Mouse (Mus musculus): Measurements from ENCODE around the gene Grip1. TPM values are rescaled to one million over a fixed set of nuclear protein-coding genes. Genes with fewer than 3 reads are reported as not detected.

The Grip1 gene
- polyA plus RNA-seq, 1 experiment from 2014 or later: 0.58 TPM

- H3K4me2 ChIP-seq: no peak overlapping the region
- H3K9ac ChIP-seq: no peak overlapping the region
- no peak for ATAC-seq (ENCODE audit: low read depth)
- H3K4me3 ChIP-seq (replicated peaks): no peak overlapping the region
- DNase-seq: no peak
- H3K27ac ChIP-seq: no peak overlapping the region
- no peaks in the 10 kb centered on the region for H3K36me3 ChIP-seq
- H3K4me1 ChIP-seq (replicated peaks): no peaks in the 10 kb centered on the region
- 54% methylated on average over 4 of the region's 4 CpGs for WGBS (ENCODE audit: insufficient replicate concordance)
- no peaks in the 10 kb centered on the region for H3K27me3 ChIP-seq
- H3K9me3 ChIP-seq (replicated peaks): no peaks in the 10 kb centered on the region
Observed at GRCm38 (mm10) chr10:119902754-119903153, 449.1 kb downstream of the Grip1 start.

GRCm38 (mm10) chr10:119906869-119907268 lies 453.2 kb downstream of the Grip1 start:
- Histone ChIP-seq H3K27me3 (no peaks in the 10 kb centered on the region), H3K9ac (no peak overlapping the region), H3K4me1 (replicated peaks) (no peaks in the 10 kb centered on the region), H3K9me3 (replicated peaks) (no peaks in the 10 kb centered on the region), H3K36me3 (no peaks in the 10 kb centered on the region), H3K4me2 (no peak overlapping the region), H3K4me3 (replicated peaks) (no peak overlapping the region), H3K27ac (no peak overlapping the region)
- WGBS (ENCODE audit: insufficient replicate concordance): 65% methylated on average over 7 of the region's 7 CpGs
- no peak for DNase-seq
- ATAC-seq (ENCODE audit: low read depth): no peak

- no peaks in the 10 kb centered on the region for H3K9me3 ChIP-seq (replicated peaks)
- DNase-seq: no peak
- H3K36me3 ChIP-seq: no peaks in the 10 kb centered on the region
- H3K4me3 ChIP-seq (replicated peaks): no peak overlapping the region
- H3K27me3 ChIP-seq: no peaks in the 10 kb centered on the region
- WGBS (ENCODE audit: insufficient replicate concordance): 77% methylated on average over 9 of the region's 9 CpGs
- H3K4me2 ChIP-seq: no peak overlapping the region
- ATAC-seq (ENCODE audit: low read depth): no peak
- H3K9ac ChIP-seq: no peak overlapping the region
- no peak overlapping the region for H3K27ac ChIP-seq
- no peaks in the 10 kb centered on the region for H3K4me1 ChIP-seq (replicated peaks)
Observed at GRCm38 (mm10) chr10:119917995-119918394, 464.4 kb downstream of the Grip1 start.

GRCm38 (mm10) chr10:119927963-119928362 lies 474.3 kb downstream of the Grip1 start:
- 45% methylated on average over 5 of the region's 5 CpGs for WGBS (ENCODE audit: insufficient replicate concordance)

GRCm38 (mm10) chr10:119928921-119929320 lies 475.3 kb downstream of the Grip1 start:
- WGBS (ENCODE audit: insufficient replicate concordance): 67% methylated on average over 2 of the region's 2 CpGs
- Histone ChIP-seq H3K27me3 (no peaks in the 10 kb centered on the region), H3K9me3 (replicated peaks) (0 out of 2 replicates have a peak, but pooled peaks cover 4% of the 10 kb centered on the region), H3K4me3 (replicated peaks) (no peak overlapping the region), H3K4me1 (replicated peaks) (no peaks in the 10 kb centered on the region), H3K27ac (no peak overlapping the region), H3K4me2 (no peak overlapping the region), H3K9ac (no peak overlapping the region), H3K36me3 (no peaks in the 10 kb centered on the region)
- DNase-seq (no peak), ATAC-seq (ENCODE audit: low read depth) (no peak)

More at GRCm38 (mm10) chr10:119927963-119928362, 474.3 kb downstream of the Grip1 start:
- no peak overlapping the region for H3K4me3 ChIP-seq (replicated peaks)
- H3K27ac ChIP-seq: no peak overlapping the region
- ATAC-seq (ENCODE audit: low read depth) (no peak), DNase-seq (no peak)
- no peaks in the 10 kb centered on the region for H3K36me3 ChIP-seq
- no peaks in the 10 kb centered on the region for H3K4me1 ChIP-seq (replicated peaks)
- 0 out of 2 replicates have a peak, but pooled peaks cover 4% of the 10 kb centered on the region for H3K9me3 ChIP-seq (replicated peaks)
- no peak overlapping the region for H3K9ac ChIP-seq
- no peak overlapping the region for H3K4me2 ChIP-seq
- H3K27me3 ChIP-seq: no peaks in the 10 kb centered on the region

GRCm38 (mm10) chr10:119932794-119933193 lies 479.2 kb downstream of the Grip1 start:
- Histone ChIP-seq H3K27ac (no peak overlapping the region), H3K9ac (no peak overlapping the region), H3K4me2 (no peak overlapping the region), H3K27me3 (no peaks in the 10 kb centered on the region), H3K4me1 (replicated peaks) (no peaks in the 10 kb centered on the region), H3K4me3 (replicated peaks) (no peak overlapping the region), H3K9me3 (replicated peaks) (peaks cover 4% of the 10 kb centered on the region; the same call in 1 of the 2 replicates), H3K36me3 (no peaks in the 10 kb centered on the region)
- no peak for ATAC-seq (ENCODE audit: low read depth)
- WGBS (ENCODE audit: insufficient replicate concordance): 48% methylated on average over 4 of the region's 4 CpGs
- DNase-seq: no peak

- Histone ChIP-seq H3K27ac (no peak overlapping the region), H3K9ac (no peak overlapping the region), H3K9me3 (replicated peaks) (peaks cover 4% of the 10 kb centered on the region; the same call in 1 of the 2 replicates), H3K4me2 (no peak overlapping the region), H3K4me3 (replicated peaks) (no peak overlapping the region), H3K27me3 (no peaks in the 10 kb centered on the region), H3K36me3 (no peaks in the 10 kb centered on the region), H3K4me1 (replicated peaks) (no peaks in the 10 kb centered on the region)
- DNase-seq: no peak
- ATAC-seq (ENCODE audit: low read depth): no peak
- 80% methylated on average over 5 of the region's 5 CpGs for WGBS (ENCODE audit: insufficient replicate concordance)
Observed at GRCm38 (mm10) chr10:119933362-119933761, 479.7 kb downstream of the Grip1 start.

GRCm38 (mm10) chr10:119935231-119935630 lies 481.6 kb downstream of the Grip1 start:
- Histone ChIP-seq H3K4me1 (replicated peaks) (no peaks in the 10 kb centered on the region), H3K27ac (no peak overlapping the region), H3K4me2 (no peak overlapping the region), H3K4me3 (replicated peaks) (no peak overlapping the region), H3K9me3 (replicated peaks) (peaks cover 4% of the 10 kb centered on the region; the same call in 1 of the 2 replicates), H3K27me3 (no peaks in the 10 kb centered on the region), H3K36me3 (no peaks in the 10 kb centered on the region), H3K9ac (no peak overlapping the region)
- 72% methylated on average over 6 of the region's 6 CpGs for WGBS (ENCODE audit: insufficient replicate concordance)
- DNase-seq (no peak), ATAC-seq (ENCODE audit: low read depth) (no peak)

- Histone ChIP-seq H3K4me3 (replicated peaks) (no peak overlapping the region), H3K4me2 (no peak overlapping the region), H3K9me3 (replicated peaks) (no peaks in the 10 kb centered on the region; the same call in 1 of the 2 replicates), H3K4me1 (replicated peaks) (no peaks in the 10 kb centered on the region), H3K27me3 (no peaks in the 10 kb centered on the region), H3K27ac (no peak overlapping the region), H3K9ac (no peak overlapping the region), H3K36me3 (no peaks in the 10 kb centered on the region)
- no peak for DNase-seq
- ATAC-seq (ENCODE audit: low read depth): no peak
- 83% methylated on average over 16 of the region's 16 CpGs for WGBS (ENCODE audit: insufficient replicate concordance)
Observed at GRCm38 (mm10) chr10:119937481-119937880, 483.9 kb downstream of the Grip1 start.

- H3K27ac ChIP-seq: no peak overlapping the region
- no peaks in the 10 kb centered on the region for H3K36me3 ChIP-seq
- DNase-seq: no peak
- H3K9ac ChIP-seq: no peak overlapping the region
- H3K9me3 ChIP-seq (replicated peaks): no peaks in the 10 kb centered on the region
- no peak for ATAC-seq (ENCODE audit: low read depth)
- no peaks in the 10 kb centered on the region for H3K27me3 ChIP-seq
- no peaks in the 10 kb centered on the region for H3K4me1 ChIP-seq (replicated peaks)
- H3K4me3 ChIP-seq (replicated peaks): no peak overlapping the region
- 76% methylated on average over 8 of the region's 8 CpGs for WGBS (ENCODE audit: insufficient replicate concordance)
- no peak overlapping the region for H3K4me2 ChIP-seq
Observed at GRCm38 (mm10) chr10:119943906-119944305, 490.3 kb downstream of the Grip1 start.

- Histone ChIP-seq H3K9ac (no peak overlapping the region), H3K27me3 (no peaks in the 10 kb centered on the region), H3K9me3 (replicated peaks) (no peaks in the 10 kb centered on the region), H3K36me3 (no peaks in the 10 kb centered on the region), H3K4me2 (no peak overlapping the region), H3K4me1 (replicated peaks) (no peaks in the 10 kb centered on the region), H3K4me3 (replicated peaks) (no peak overlapping the region), H3K27ac (no peak overlapping the region)
- ATAC-seq (ENCODE audit: low read depth) (no peak), DNase-seq (no peak)
- 59% methylated on average over 6 of the region's 6 CpGs for WGBS (ENCODE audit: insufficient replicate concordance)
Observed at GRCm38 (mm10) chr10:119951460-119951859, 497.8 kb downstream of the Grip1 start.

- no peak overlapping the region for H3K4me2 ChIP-seq
- no peaks in the 10 kb centered on the region for H3K4me1 ChIP-seq (replicated peaks)
- WGBS (ENCODE audit: insufficient replicate concordance): 75% methylated on average over 17 of the region's 17 CpGs
- H3K36me3 ChIP-seq: no peaks in the 10 kb centered on the region
- DNase-seq: no peak
- no peak overlapping the region for H3K4me3 ChIP-seq (replicated peaks)
- no peaks in the 10 kb centered on the region for H3K9me3 ChIP-seq (replicated peaks)
- H3K27me3 ChIP-seq: no peaks in the 10 kb centered on the region
- ATAC-seq (ENCODE audit: low read depth): no peak
- H3K27ac ChIP-seq: no peak overlapping the region
- H3K9ac ChIP-seq: no peak overlapping the region
Observed at GRCm38 (mm10) chr10:119957260-119957955, 503.8 kb downstream of the Grip1 start.
